ENCODE assay signal across 8 mouse cellular contexts in the genomic region with DNA sequence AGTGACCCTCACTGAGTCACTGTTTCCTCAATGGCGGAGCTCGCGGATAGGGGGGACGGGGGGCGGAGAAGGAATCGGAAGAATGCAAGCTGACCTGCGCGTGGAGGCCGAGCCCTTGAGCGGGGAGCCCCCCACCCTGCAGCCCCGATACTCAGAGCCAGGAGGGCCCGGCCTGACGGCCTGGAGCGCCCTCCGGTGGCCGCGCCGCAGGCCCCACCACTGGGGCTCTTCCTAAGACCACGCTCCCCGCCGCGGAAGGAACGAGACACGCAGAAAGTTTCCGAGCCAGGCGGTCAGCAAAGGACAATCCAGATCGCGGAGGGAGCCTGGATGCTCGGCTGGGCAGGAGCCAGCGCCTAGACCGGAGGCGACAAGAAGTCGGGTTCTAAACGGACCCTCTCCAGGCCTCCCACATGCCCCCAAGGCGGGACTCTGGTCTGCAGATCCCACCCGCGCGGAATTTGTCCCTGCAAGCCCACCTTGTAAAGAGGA. TPM values are rescaled to one million over a fixed set of nuclear protein-coding genes. Genes with fewer than 3 reads are reported as not detected.
DNase-seq lines count a peak whose midpoint lies in the region; ATAC-seq and TF ChIP-seq lines count a peak whose summit lies in the region.

No protein-coding gene starts in this region.

- H3K27me3 ChIP-seq in intestine, embryonic 14.5 days (replicated peaks; ENCODE audit: control insufficient read depth, insufficient read depth, low read length), result no peaks in the 10 kb centered on the region

- H3K9ac ChIP-seq in intestine, embryonic 14.5 days (ENCODE audit: low read length), result peak overlapping the region; percentile 84

- no peaks in the 10 kb centered on the region for H3K9me3 ChIP-seq in intestine, embryonic 14.5 days (ENCODE audit: control insufficient read depth, low read length)

- peak overlapping the region; percentile 92 for H3K27ac ChIP-seq in cortical plate, adult 2 months (ENCODE audit: insufficient read depth, low read length)
- peak overlapping the region; percentile 87 for H3K27ac ChIP-seq in intestine, embryonic 14.5 days (ENCODE audit: low read depth)

- DNase-seq in ZHBTc4 (ENCODE audit: low read depth, low spot score), result peak; percentile 76
- peak; percentile 63 to 77 for DNase-seq in gastrocnemius, adult 8-10 months (ENCODE audit: low spot score in 2 of 2)
- DNase-seq in intestine, embryonic 14.5 days (ENCODE audit: low spot score), result no peak
- DNase-seq in left cerebral cortex, postnatal 14 days (ENCODE audit: low spot score in 2 of 2), result peak; percentile 74 to 80
- peak; percentile 84 to 88 for DNase-seq in right cerebral cortex, postnatal 10 days (ENCODE audit: low spot score in 2 of 2)
- DNase-seq in urinary bladder, postnatal 14 days (ENCODE audit: low spot score), result peak; percentile 69

- no peak for TF ChIP-seq POLR2A in cortical plate, adult 2 months (IDR thresholded peaks at IDR 0.05; ENCODE audit: extremely low read depth, insufficient read depth, low read length)

- WGBS in intestine, embryonic 14.5 days, result under 1% methylated on average over 38 of the region's 38 CpGs

- peak overlapping the region; percentile 85 for H3K4me2 ChIP-seq in intestine, embryonic 14.5 days (ENCODE audit: low read length)

- peak; percentile 47 for TF ChIP-seq CTCF in cortical plate, adult 2 months (IDR thresholded peaks at IDR 0.05; ENCODE audit: extremely low read depth, insufficient read depth, low read length)

- intact Hi-C loops in left cerebral cortex, postnatal 14 days (cut with DNase I), result loop anchor here (2.0 to 5.0 kb wide), 5 partner anchors 47 to 256 kb away; no protein-coding TSS in a partner anchor

- no peaks in the 10 kb centered on the region for H3K36me3 ChIP-seq in intestine, embryonic 14.5 days (ENCODE audit: control insufficient read depth, insufficient read depth, low read length)

- H3K4me3 ChIP-seq in cortical plate, adult 2 months (ENCODE audit: insufficient read depth, low read length), result peak overlapping the region; percentile 96
- peak overlapping the region; percentile 90 for H3K4me3 ChIP-seq in intestine, embryonic 14.5 days (ENCODE audit: low read depth, low read length)

- H3K4me1 ChIP-seq in cortical plate, adult 2 months (ENCODE audit: control insufficient read depth, insufficient read depth, low read length), result peaks cover 1% of the 10 kb centered on the region; the same call in 1 of the 2 replicates
- H3K4me1 ChIP-seq in intestine, embryonic 14.5 days (replicated peaks; ENCODE audit: control insufficient read depth, insufficient read depth, low read length), result peaks cover 16% of the 10 kb centered on the region

- peak; percentile 80 for ATAC-seq in intestine, embryonic 14.5 days (replicated peaks; ENCODE audit: low FRiP score, low TSS enrichment, low read depth)
- peak; percentile 35 for ATAC-seq in megakaryocyte progenitor cell, adult 5-6 weeks (replicated peaks; ENCODE audit: poor library complexity)

RNA-seq across cellular contexts. Expression of a gene that starts 1.4 kb away (rescaled TPM):
- polyA plus RNA-seq in cortical plate, adult 2 months (2012; rRNA removed), result 34.7 and 35.6 TPM in 2 replicates
- 10 to 100 TPM; 54.3 to 72.7 (median 61.5) TPM for total RNA-seq in gastrocnemius, adult 8-10 months (2022)
- polyA plus RNA-seq in intestine, embryonic 14.5 days (2014; fragmentation: Nextera tagmentation; extraction: Ambion mirVana), result 18.2 and 22.1 TPM in 2 replicates
- total RNA-seq in left cerebral cortex, postnatal 14 days (2021), result 10 to 100 TPM; 61.1 to 64.3 TPM
- 26.3 and 33.4 TPM in 2 replicates for total RNA-seq in megakaryocyte progenitor cell, adult 5-6 weeks (2015)
- total RNA-seq in megakaryocyte progenitor cell, adult 5-6 weeks (2017), result 10.0 and 20.8 TPM in 2 replicates

RNA-seq across cellular contexts. Expression of a gene that starts 10.2 kb away (rescaled TPM):
- polyA plus RNA-seq in cortical plate, adult 2 months (2012; rRNA removed), result 56.7 and 57.3 TPM in 2 replicates
- total RNA-seq in gastrocnemius, adult 8-10 months (2022), result 100 to 1,000 TPM in 2 of 4 experiments, 10 to 100 TPM in 2; 90.0 to 108 (median 97.1) TPM
- 172 and 186 TPM in 2 replicates for polyA plus RNA-seq in intestine, embryonic 14.5 days (2014; fragmentation: Nextera tagmentation; extraction: Ambion mirVana)
- 10 to 100 TPM; 71.8 to 73.6 TPM for total RNA-seq in left cerebral cortex, postnatal 14 days (2021)
- total RNA-seq in megakaryocyte progenitor cell, adult 5-6 weeks (2015), result 84.3 and 95.9 TPM in 2 replicates
- 133 and 162 TPM in 2 replicates for total RNA-seq in megakaryocyte progenitor cell, adult 5-6 weeks (2017)
